Mouse (Mus musculus): ENCODE data around the gene Mcemp1. TPM values are rescaled to one million over a fixed set of nuclear protein-coding genes. Genes with fewer than 3 reads are reported as not detected.
A peak's percentile ranks its signal among the peaks of the same experiment; 100 is the strongest.

Mcemp1 gene
- polyA plus RNA-seq, 1 experiment from 2014 or later, result not detected

GRCm38 (mm10) chr8:3656725-3657381, 8.7 kb upstream of the Mcemp1 start:
- H3K27me3 ChIP-seq (replicated peaks; ENCODE audit: control insufficient read depth, insufficient read depth, low read length), result no peaks in the 10 kb centered on the region
- WGBS, result 18% methylated on average over 7 of the region's 7 CpGs
- no peaks in the 10 kb centered on the region for H3K9me3 ChIP-seq (replicated peaks; ENCODE audit: control insufficient read depth, low read length)
- peaks cover 2% of the 10 kb centered on the region; the same call in 1 of the 2 replicates for H3K4me1 ChIP-seq (ENCODE audit: control insufficient read depth, insufficient read depth, low read length)
- ATAC-seq, result peak; percentile 58; the same call in 1 of the 2 replicates
- H3K4me3 ChIP-seq (ENCODE audit: low read depth, low read length), result no peak overlapping the region
- DNase-seq (ENCODE audit: low spot score), result peak; percentile 30
- H3K9ac ChIP-seq (ENCODE audit: low read length), result no peak overlapping the region
- H3K27ac ChIP-seq (ENCODE audit: low read depth, low read length), result no peak overlapping the region
- H3K4me2 ChIP-seq (ENCODE audit: low read length), result peak overlapping the region; percentile 23; the same call in 1 of the 2 replicates
- H3K36me3 ChIP-seq (ENCODE audit: control insufficient read depth, insufficient read depth, low read length), result no peaks in the 10 kb centered on the region

- Histone ChIP-seq H3K27me3 (replicated peaks; ENCODE audit: control insufficient read depth, insufficient read depth, low read length) (no peaks in the 10 kb centered on the region), H3K9me3 (replicated peaks; ENCODE audit: control insufficient read depth, low read length) (no peaks in the 10 kb centered on the region), H3K9ac (ENCODE audit: low read length) (no peak overlapping the region), H3K4me1 (ENCODE audit: control insufficient read depth, insufficient read depth, low read length) (peaks cover 2% of the 10 kb centered on the region; the same call in 1 of the 2 replicates), H3K36me3 (ENCODE audit: control insufficient read depth, insufficient read depth, low read length) (no peaks in the 10 kb centered on the region), H3K27ac (ENCODE audit: low read depth, low read length) (no peak overlapping the region), H3K4me3 (ENCODE audit: low read depth, low read length) (no peak overlapping the region), H3K4me2 (ENCODE audit: low read length) (no peak overlapping the region)
- WGBS, result 87% methylated on average over 8 of the region's 8 CpGs
- DNase-seq (ENCODE audit: low spot score), result no peak
- no peak for ATAC-seq
Observed at GRCm38 (mm10) chr8:3660889-3661288, 4.7 kb upstream of the Mcemp1 start.

- no peak overlapping the region for H3K4me2 ChIP-seq (ENCODE audit: low read length)
Observed at GRCm38 (mm10) chr8:3664405-3664804, 1.1 kb upstream of the Mcemp1 start.

GRCm38 (mm10) chr8:3670388-3670787, 4.8 kb downstream of the Mcemp1 start:
- no peak for ATAC-seq
- no peak overlapping the region for H3K4me2 ChIP-seq (ENCODE audit: low read length)
- no peak overlapping the region for H3K4me3 ChIP-seq (ENCODE audit: low read depth, low read length)
- no peak overlapping the region for H3K9ac ChIP-seq (ENCODE audit: low read length)
- WGBS, result 87% methylated on average over 2 of the region's 2 CpGs
- no peaks in the 10 kb centered on the region for H3K27me3 ChIP-seq (replicated peaks; ENCODE audit: control insufficient read depth, insufficient read depth, low read length)
- DNase-seq (ENCODE audit: low spot score), result no peak
- no peaks in the 10 kb centered on the region for H3K36me3 ChIP-seq (ENCODE audit: control insufficient read depth, insufficient read depth, low read length)
- H3K4me1 ChIP-seq (ENCODE audit: control insufficient read depth, insufficient read depth, low read length), result no peaks in the 10 kb centered on the region
- H3K9me3 ChIP-seq (replicated peaks; ENCODE audit: control insufficient read depth, low read length), result no peaks in the 10 kb centered on the region
- H3K27ac ChIP-seq (ENCODE audit: low read depth, low read length), result no peak overlapping the region

More at GRCm38 (mm10) chr8:3664405-3664804, 1.1 kb upstream of the Mcemp1 start:
- H3K4me1 ChIP-seq (ENCODE audit: control insufficient read depth, insufficient read depth, low read length), result no peaks in the 10 kb centered on the region
- no peaks in the 10 kb centered on the region for H3K9me3 ChIP-seq (replicated peaks; ENCODE audit: control insufficient read depth, low read length)
- no peaks in the 10 kb centered on the region for H3K27me3 ChIP-seq (replicated peaks; ENCODE audit: control insufficient read depth, insufficient read depth, low read length)
- H3K27ac ChIP-seq (ENCODE audit: low read depth, low read length), result no peak overlapping the region
- no peak for DNase-seq (ENCODE audit: low spot score)
- ATAC-seq, result no peak
- no peak overlapping the region for H3K4me3 ChIP-seq (ENCODE audit: low read depth, low read length)
- H3K36me3 ChIP-seq (ENCODE audit: control insufficient read depth, insufficient read depth, low read length), result no peaks in the 10 kb centered on the region
- H3K9ac ChIP-seq (ENCODE audit: low read length), result no peak overlapping the region
- 63% methylated on average over 5 of the region's 5 CpGs for WGBS

- peak; percentile 84 for ATAC-seq
- under 1% methylated on average over 23 of the region's 23 CpGs for WGBS
- peak within 1 kb of the TSS; percentile 70 for H3K27ac ChIP-seq (ENCODE audit: low read depth, low read length)
Observed at GRCm38 (mm10) chr8:3671980-3672491, 6.5 kb downstream of the Mcemp1 start, which contains the start of gene Fcor. Fcor (minus strand) TSS chr8:3672362.

GRCm38 (mm10) chr8:3674671-3675070, 9.1 kb downstream of the Mcemp1 start:
- Histone ChIP-seq H3K9me3 (replicated peaks; ENCODE audit: control insufficient read depth, low read length) (no peaks in the 10 kb centered on the region), H3K4me3 (ENCODE audit: low read depth, low read length) (no peak overlapping the region), H3K36me3 (ENCODE audit: control insufficient read depth, insufficient read depth, low read length) (peaks cover 10% of the 10 kb centered on the region), H3K27me3 (replicated peaks; ENCODE audit: control insufficient read depth, insufficient read depth, low read length) (no peaks in the 10 kb centered on the region), H3K4me2 (ENCODE audit: low read length) (no peak overlapping the region), H3K9ac (ENCODE audit: low read length) (no peak overlapping the region), H3K27ac (ENCODE audit: low read depth, low read length) (no peak overlapping the region), H3K4me1 (ENCODE audit: control insufficient read depth, insufficient read depth, low read length) (peaks cover 7% of the 10 kb centered on the region; the same call in 1 of the 2 replicates)
- ATAC-seq (no peak), DNase-seq (ENCODE audit: low spot score) (no peak)
- WGBS, result 50% methylated on average over 3 of the region's 3 CpGs

More at GRCm38 (mm10) chr8:3671980-3672491, 6.5 kb downstream of the Mcemp1 start, which contains the start of gene Fcor:
- Histone ChIP-seq H3K9ac (ENCODE audit: low read length) (peak within 1 kb of the TSS; percentile 70), H3K4me1 (ENCODE audit: control insufficient read depth, insufficient read depth, low read length) (no peaks in the 10 kb centered on the region), H3K9me3 (replicated peaks; ENCODE audit: control insufficient read depth, low read length) (no peaks in the 10 kb centered on the region), H3K4me2 (ENCODE audit: low read length) (peak within 1 kb of the TSS; percentile 65), H3K27me3 (replicated peaks; ENCODE audit: control insufficient read depth, insufficient read depth, low read length) (no peaks in the 10 kb centered on the region), H3K36me3 (ENCODE audit: control insufficient read depth, insufficient read depth, low read length) (no peaks in the 10 kb centered on the region), H3K4me3 (ENCODE audit: low read depth, low read length) (peak within 1 kb of the TSS; percentile 47)
- DNase-seq (ENCODE audit: low spot score), result peak; percentile 87

GRCm38 (mm10) chr8:3676131-3676992, 10.8 kb downstream of the Mcemp1 start, which contains the start of gene Trappc5:
Trappc5 (plus strand) TSS chr8:3676299.
- Histone ChIP-seq H3K36me3 (ENCODE audit: control insufficient read depth, insufficient read depth, low read length) (peaks cover 27% of the 10 kb centered on the region), H3K27me3 (replicated peaks; ENCODE audit: control insufficient read depth, insufficient read depth, low read length) (no peaks in the 10 kb centered on the region), H3K4me2 (ENCODE audit: low read length) (peak within 1 kb of the TSS; percentile 85), H3K4me1 (ENCODE audit: control insufficient read depth, insufficient read depth, low read length) (peaks cover 7% of the 10 kb centered on the region; the same call in 1 of the 2 replicates), H3K9me3 (replicated peaks; ENCODE audit: control insufficient read depth, low read length) (no peaks in the 10 kb centered on the region), H3K9ac (ENCODE audit: low read length) (peak within 1 kb of the TSS; percentile 97), H3K27ac (ENCODE audit: low read depth, low read length) (peak within 1 kb of the TSS; percentile 81), H3K4me3 (ENCODE audit: low read depth, low read length) (peak within 1 kb of the TSS; percentile 94)
- peak; percentile 83 for ATAC-seq
- WGBS, result 1% methylated on average over 61 of the region's 61 CpGs
- peak; percentile 96 for DNase-seq (ENCODE audit: low spot score)

GRCm38 (mm10) chr8:3676993-3677579, 11.5 kb downstream of the Mcemp1 start:
- 4% methylated on average over 15 of the region's 15 CpGs for WGBS
- Histone ChIP-seq H3K4me1 (ENCODE audit: control insufficient read depth, insufficient read depth, low read length) (peaks cover 7% of the 10 kb centered on the region; the same call in 1 of the 2 replicates), H3K27ac (ENCODE audit: low read depth, low read length) (peak overlapping the region; percentile 81; the same call in 1 of the 2 replicates), H3K27me3 (replicated peaks; ENCODE audit: control insufficient read depth, insufficient read depth, low read length) (no peaks in the 10 kb centered on the region), H3K9me3 (replicated peaks; ENCODE audit: control insufficient read depth, low read length) (no peaks in the 10 kb centered on the region), H3K9ac (ENCODE audit: low read length) (peak overlapping the region; percentile 97), H3K4me2 (ENCODE audit: low read length) (peak overlapping the region; percentile 85), H3K4me3 (ENCODE audit: low read depth, low read length) (peak overlapping the region; percentile 94), H3K36me3 (ENCODE audit: control insufficient read depth, insufficient read depth, low read length) (peaks cover 34% of the 10 kb centered on the region)
- ATAC-seq (peak; percentile 6; the same call in 1 of the 2 replicates), DNase-seq (ENCODE audit: low spot score) (peak; percentile 7)

Data from forebrain, embryonic 14.5 days (tissue).